Mouse (Mus musculus) myocyte (in vitro differentiated cells): ENCODE data around the gene Kremen1. TPM values are rescaled to one million over a fixed set of nuclear protein-coding genes. Genes with fewer than 3 reads are reported as not detected.

Experiments
- H3K27me3 ChIP-seq: one replicate; pipeline ENCODE4 v1.6.1; 2011; ENCODE audit not compliant: control insufficient read depth, insufficient read depth, insufficient read length
- H3K36me3 ChIP-seq: one replicate; pipeline ENCODE4 v1.6.1; 2011; ENCODE audit not compliant: control insufficient read depth, insufficient read depth
- H3K4me2 ChIP-seq: one replicate; pipeline ENCODE4 v1.6.1; 2011; ENCODE audit warnings: low read depth, control low read depth
- H3K4me3 ChIP-seq: one replicate; pipeline ENCODE4 v1.5.1; 2011; ENCODE audit warnings: mild to moderate bottlenecking, control low read depth, moderate library complexity
- H3K79me2 ChIP-seq: one replicate; pipeline ENCODE4 v1.6.1; 2011; ENCODE audit not compliant: control insufficient read depth, insufficient read depth
- H3ac ChIP-seq: one replicate; pipeline ENCODE4 v1.6.1; 2011; ENCODE audit not compliant: control insufficient read depth, insufficient read length
- CEBPB ChIP-seq: IDR thresholded peaks from 2 replicates; pipeline ENCODE4 v1.6.1; 2011; ENCODE audit warnings: mild to moderate bottlenecking, moderate library complexity; ENCODE audit not compliant: poor library complexity, insufficient read depth, severe bottlenecking
- E2F4 ChIP-seq: IDR thresholded peaks from one replicate; pipeline ENCODE4 v1.6.1; 2011; ENCODE audit warnings: mild to moderate bottlenecking, control low read depth, moderate library complexity; ENCODE audit not compliant: insufficient read depth
- MAX ChIP-seq: IDR thresholded peaks from one replicate; pipeline ENCODE4 v1.6.1; 2011; ENCODE audit warnings: low read depth, mild to moderate bottlenecking, control low read depth
- MYOD1 ChIP-seq, 3 experiments: IDR thresholded peaks; one replicate each; pipeline ENCODE4 v1.6.1; 2011; ENCODE audit warnings: control low read depth in 2 of 3, low read depth in 2 of 3, mild to moderate bottlenecking in 2 of 3, moderate library complexity in 1 of 3; ENCODE audit not compliant: insufficient read length in 2 of 3, control insufficient read depth in 1 of 3
- MYOG ChIP-seq, 3 experiments: IDR thresholded peaks; one replicate each; pipeline ENCODE4 v1.6.1; 2011; ENCODE audit warnings: control low read depth in 2 of 3, low read depth in 2 of 3, mild to moderate bottlenecking in 2 of 3; ENCODE audit not compliant: insufficient read length in 2 of 3, control insufficient read depth in 1 of 3, insufficient read depth in 1 of 3
- POLR2A ChIP-seq: IDR thresholded peaks from one replicate; pipeline ENCODE4 v1.6.1; 2011; ENCODE audit warnings: low read depth, mild to moderate bottlenecking, control low read depth, moderate library complexity; ENCODE audit not compliant: insufficient read length
- POLR2AphosphoS2 ChIP-seq: IDR thresholded peaks from one replicate; pipeline ENCODE4 v1.6.1; 2011; ENCODE audit warnings: low read depth, control low read depth; ENCODE audit not compliant: insufficient read length
- REST ChIP-seq: IDR thresholded peaks from one replicate; pipeline ENCODE4 v1.6.1; 2011; ENCODE audit warnings: mild to moderate bottlenecking, control low read depth, moderate library complexity; ENCODE audit not compliant: insufficient read depth, insufficient read length
- SRF ChIP-seq: IDR thresholded peaks from one replicate; pipeline ENCODE4 v1.6.1; 2011; ENCODE audit warnings: low read depth; ENCODE audit not compliant: control insufficient read depth, insufficient read length
- TCF12 ChIP-seq: IDR thresholded peaks from one replicate; pipeline ENCODE4 v1.6.1; 2011; ENCODE audit warnings: mild to moderate bottlenecking, control low read depth; ENCODE audit not compliant: poor library complexity, insufficient read depth, severe bottlenecking
- TCF3 ChIP-seq: IDR thresholded peaks from one replicate; pipeline ENCODE4 v1.6.1; 2011; ENCODE audit warnings: low read depth, control low read depth; ENCODE audit not compliant: insufficient read length
- USF1 ChIP-seq: IDR thresholded peaks from one replicate; pipeline ENCODE4 v1.6.1; 2011; ENCODE audit warnings: low read depth, mild to moderate bottlenecking, control low read depth, moderate library complexity
- polyA plus RNA-seq: library from polyadenylated mRNA; unstranded; fragments of >200 nt; fragmentation: generic; extraction: Trizol; gene quantifications from one replicate; pipeline ENCODE4 v1.2.1, GENCODE M21; 2012; ENCODE audit warnings: missing spikeins

The Kremen1 gene
- polyA plus RNA-seq, 1 experiment: 79.3 TPM

DNA sequence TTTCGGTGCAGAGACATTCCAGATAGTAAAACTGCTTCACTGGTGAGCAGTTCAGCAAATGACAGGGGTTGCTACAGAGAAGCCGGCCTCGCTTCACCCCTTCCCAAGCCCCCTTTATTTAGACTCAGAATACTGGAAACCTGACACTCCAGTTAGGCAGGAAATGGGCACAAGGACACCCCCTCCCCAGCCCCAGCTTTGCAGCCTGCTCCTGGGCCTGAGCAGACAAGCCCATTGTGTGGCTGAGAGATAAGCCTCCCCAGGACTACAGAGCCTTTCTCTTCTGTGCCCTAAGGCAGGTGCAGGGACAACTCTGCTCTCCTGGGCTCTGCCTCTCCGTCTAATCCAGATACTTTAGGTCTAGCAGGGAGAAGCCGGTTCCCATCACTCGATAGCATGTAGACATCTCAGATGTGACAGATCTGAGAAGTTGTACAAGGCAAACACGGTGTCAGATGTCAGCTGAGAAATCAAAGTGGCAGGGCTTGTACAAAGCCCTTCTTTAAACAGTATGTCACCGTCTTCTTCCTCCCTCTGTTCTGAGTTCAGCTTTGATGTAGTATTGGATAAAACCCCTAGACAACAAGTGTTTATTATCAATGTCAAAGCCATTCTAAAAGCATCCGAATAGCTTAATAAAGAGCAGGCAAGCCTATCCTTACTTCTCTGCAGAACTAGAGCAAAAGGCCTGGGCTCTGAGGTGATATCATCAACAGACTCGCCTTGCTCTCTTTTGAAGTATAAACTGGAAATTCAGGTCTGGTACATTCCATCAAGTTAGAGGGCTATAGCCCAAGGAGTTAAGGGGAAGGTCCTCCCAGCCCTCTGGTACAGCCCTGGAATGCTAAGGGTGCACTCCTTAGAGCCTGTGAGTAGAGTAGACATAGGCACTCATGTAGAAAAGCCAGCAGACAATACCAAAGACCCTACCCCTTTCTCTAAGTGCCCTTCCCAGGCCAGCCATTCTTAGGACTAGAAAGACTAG, 21.4 kb downstream of the Kremen1 start:
- Histone ChIP-seq H3K27me3 (no peaks in the 10 kb centered on the region), H3K4me2 (no peak overlapping the region), H3K36me3 (peaks cover 51% of the 10 kb centered on the region), H3ac (no peak overlapping the region), H3K79me2 (peaks cover 17% of the 10 kb centered on the region), H3K4me3 (no peak overlapping the region)
- TF ChIP-seq MYOD1 (IDR thresholded peaks at IDR 0.05; ENCODE audit: control insufficient read depth in 1 of 3, insufficient read length in 2 of 3, low read depth in 2 of 3) (no peak), POLR2A (no peak), E2F4 (no peak), CEBPB (no peak), TCF3 (no peak), SRF (no peak), TCF12 (no peak)

- peaks cover 6% of the 10 kb centered on the region for H3K79me2 ChIP-seq
- no peak for TF ChIP-seq REST
- no peak for TF ChIP-seq CEBPB
- no peak for TF ChIP-seq TCF12
- no peak for TF ChIP-seq MYOG (IDR thresholded peaks at IDR 0.05; ENCODE audit: control insufficient read depth in 1 of 3, insufficient read depth in 1 of 3, insufficient read length in 2 of 3, low read depth in 2 of 3)
- TF ChIP-seq POLR2A: no peak
Measured at GRCm38 (mm10) chr11:5219910-5220447, 41.4 kb downstream of the Kremen1 start.

DNA sequence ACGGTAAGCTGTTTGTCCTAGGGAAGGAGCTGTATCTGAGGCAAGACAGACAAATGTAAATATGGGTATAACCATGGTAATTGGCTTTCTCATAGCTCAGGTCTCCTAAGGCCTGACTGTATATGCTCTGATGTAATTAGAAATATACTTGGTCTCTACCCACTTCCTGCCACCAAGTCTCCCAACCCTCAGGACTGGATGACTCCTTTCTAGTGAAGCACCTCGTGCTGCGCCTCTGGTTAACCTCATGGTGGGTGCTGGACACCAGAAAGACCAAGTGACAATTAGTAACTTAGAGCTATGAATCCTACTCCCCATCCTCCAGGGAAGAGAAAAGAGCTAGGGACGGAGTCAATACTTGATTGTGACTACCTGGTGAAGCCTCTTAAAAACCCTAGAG, 42.0 kb downstream of the Kremen1 start:
- Histone ChIP-seq H3K4me2 (no peak overlapping the region), H3K79me2 (peaks cover 4% of the 10 kb centered on the region), H3K36me3 (peaks cover 10% of the 10 kb centered on the region), H3K27me3 (no peaks in the 10 kb centered on the region), H3ac (no peak overlapping the region), H3K4me3 (no peak overlapping the region)
- TF ChIP-seq MYOG (IDR thresholded peaks at IDR 0.05; ENCODE audit: control insufficient read depth in 1 of 3, insufficient read depth in 1 of 3, insufficient read length in 2 of 3, low read depth in 2 of 3) (no peak), POLR2AphosphoS2 (no peak), USF1 (no peak), CEBPB (no peak), E2F4 (no peak), MAX (no peak), POLR2A (no peak), TCF3 (no peak)

More at GRCm38 (mm10) chr11:5219910-5220447, 41.4 kb downstream of the Kremen1 start:
- Histone ChIP-seq H3K36me3 (peaks cover 7% of the 10 kb centered on the region), H3K27me3 (no peaks in the 10 kb centered on the region), H3ac (no peak overlapping the region), H3K4me3 (no peak overlapping the region), H3K4me2 (no peak overlapping the region)

GRCm38 (mm10) chr11:5215401-5216187, 45.8 kb downstream of the Kremen1 start:
- no peak overlapping the region for H3ac ChIP-seq
- H3K36me3 ChIP-seq: peaks cover 25% of the 10 kb centered on the region
- H3K27me3 ChIP-seq: no peaks in the 10 kb centered on the region
- H3K4me3 ChIP-seq: no peak overlapping the region
- H3K4me2 ChIP-seq: no peak overlapping the region
- TF ChIP-seq REST (no peak), E2F4 (no peak), TCF12 (no peak), MYOG (IDR thresholded peaks at IDR 0.05; ENCODE audit: control insufficient read depth in 1 of 3, insufficient read depth in 1 of 3, insufficient read length in 2 of 3, low read depth in 2 of 3) (no peak), CEBPB (no peak), MYOD1 (IDR thresholded peaks at IDR 0.05; ENCODE audit: control insufficient read depth in 1 of 3, insufficient read length in 2 of 3, low read depth in 2 of 3) (no peak), POLR2A (no peak), SRF (no peak), USF1 (no peak), MAX (no peak)
- H3K79me2 ChIP-seq: no peaks in the 10 kb centered on the region
